Mouse (Mus musculus) central nervous system, embryonic 18 days (tissue): ENCODE results near the gene Nos3. TPM values are rescaled to one million over a fixed set of nuclear protein-coding genes. Genes with fewer than 3 reads are reported as not detected.

Experiments used
- polyA plus RNA-seq: library from polyadenylated mRNA; depleted of rRNA; stranded (reverse); fragments of >200 nt; gene quantifications from 2 replicates; pipeline ENCODE4 v1.2.3, GENCODE M21; 2012; rRNA removed

The Nos3 gene
- 8.1 and 8.6 TPM in 2 replicates for polyA plus RNA-seq

DNA sequence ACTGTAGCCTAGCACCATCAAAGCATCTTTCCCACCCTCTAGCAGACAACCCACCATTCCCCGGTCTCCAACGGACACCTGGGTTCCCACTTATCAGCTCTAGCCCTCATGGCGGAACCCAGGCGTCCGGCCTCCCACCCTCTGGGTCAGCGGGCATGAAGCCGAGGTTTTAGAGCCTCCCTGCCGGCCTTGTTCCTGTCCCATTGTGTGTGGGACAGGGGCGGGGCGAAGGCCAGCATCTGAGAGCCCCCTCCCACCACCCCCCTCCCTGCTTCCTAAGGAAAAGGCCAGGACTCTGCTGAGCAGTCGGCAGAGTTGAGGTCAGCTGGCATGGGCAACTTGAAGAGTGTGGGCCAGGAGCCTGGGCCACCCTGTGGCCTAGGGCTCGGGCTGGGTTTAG, at the start of gene Nos3:
Gene Nos3, plus strand, starts transcription at position 303 of the 400 bp plus-strand sequence.

DNA sequence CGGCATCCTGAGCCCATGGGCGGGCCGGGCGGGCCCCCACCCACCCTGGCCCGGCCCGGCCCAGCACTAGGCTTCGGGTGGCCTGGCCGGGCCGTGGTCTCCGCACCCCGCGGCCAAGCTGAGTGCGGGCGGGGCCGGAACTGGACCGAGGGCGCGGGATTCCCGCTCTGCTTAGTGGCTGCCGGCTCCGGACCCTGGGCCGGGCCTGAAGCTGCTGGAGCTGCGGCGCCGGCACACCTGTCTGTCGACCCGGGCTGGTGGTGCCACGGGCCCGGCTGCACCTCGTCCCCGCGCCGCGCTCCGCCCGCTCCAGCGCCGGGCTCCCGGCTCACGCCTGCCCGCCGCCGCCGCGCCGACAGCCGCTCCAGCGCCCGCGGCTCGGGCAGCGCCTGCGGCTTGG, 13.3 kb upstream of the Nos3 start, which contains the start of gene Kcnh2:
Gene Kcnh2, minus strand, starts transcription at position 327 of the 400 bp plus-strand sequence.

DNA sequence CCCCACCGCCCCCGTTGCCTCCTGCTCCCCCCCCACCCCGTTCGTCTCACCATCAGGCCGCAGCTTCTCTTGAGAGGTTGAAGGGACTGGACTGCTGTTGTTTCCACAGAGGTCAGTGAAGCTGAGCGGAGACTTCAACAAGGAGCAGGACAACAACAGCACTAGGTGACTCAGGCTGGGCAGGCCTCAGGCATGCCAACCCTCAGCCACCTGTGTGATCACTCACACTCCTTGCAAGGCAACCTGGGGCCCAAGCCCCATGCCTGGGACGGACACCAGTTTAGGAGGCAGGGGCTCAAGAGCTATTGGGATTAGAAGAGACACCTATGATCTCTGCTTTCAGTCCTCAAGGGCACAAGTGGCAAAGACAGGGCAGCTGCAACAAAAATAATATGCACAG, 27.3 kb downstream of the Nos3 start, which contains the start of gene Atg9b:
Gene Atg9b, minus strand, starts transcription at position 280 of the 400 bp plus-strand sequence.

DNA sequence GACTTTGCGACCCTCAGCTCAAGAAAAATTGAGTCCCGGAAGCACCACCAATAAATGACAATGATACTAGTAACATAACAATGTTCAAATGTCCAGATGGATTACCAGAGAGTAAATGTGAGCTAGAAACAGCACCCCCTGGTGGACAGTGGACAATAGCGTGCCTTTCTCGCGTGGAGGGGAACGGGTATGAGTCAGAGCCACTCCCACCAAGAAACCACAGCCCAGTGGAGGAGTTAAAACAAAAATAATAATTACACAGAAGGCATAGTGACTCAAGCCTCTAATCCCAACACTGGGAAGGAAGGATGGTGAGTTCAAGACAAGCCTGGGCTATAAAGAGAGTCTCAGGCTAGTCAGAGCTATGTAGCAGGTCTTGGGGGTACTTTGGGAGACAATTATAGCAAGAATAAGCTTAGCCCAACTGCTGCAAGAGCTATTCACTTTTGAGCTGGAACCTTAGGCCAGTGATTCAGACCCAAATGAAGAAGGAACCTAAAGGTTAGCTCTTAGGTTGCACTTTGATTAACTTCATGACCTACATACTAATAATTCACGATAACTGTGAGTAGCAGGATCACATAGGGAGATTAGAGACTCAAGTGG, 28.9 kb downstream of the Nos3 start, which contains the start of gene Abcb8:
Gene Abcb8, plus strand, starts transcription at position 272 of the 606 bp plus-strand sequence.

DNA sequence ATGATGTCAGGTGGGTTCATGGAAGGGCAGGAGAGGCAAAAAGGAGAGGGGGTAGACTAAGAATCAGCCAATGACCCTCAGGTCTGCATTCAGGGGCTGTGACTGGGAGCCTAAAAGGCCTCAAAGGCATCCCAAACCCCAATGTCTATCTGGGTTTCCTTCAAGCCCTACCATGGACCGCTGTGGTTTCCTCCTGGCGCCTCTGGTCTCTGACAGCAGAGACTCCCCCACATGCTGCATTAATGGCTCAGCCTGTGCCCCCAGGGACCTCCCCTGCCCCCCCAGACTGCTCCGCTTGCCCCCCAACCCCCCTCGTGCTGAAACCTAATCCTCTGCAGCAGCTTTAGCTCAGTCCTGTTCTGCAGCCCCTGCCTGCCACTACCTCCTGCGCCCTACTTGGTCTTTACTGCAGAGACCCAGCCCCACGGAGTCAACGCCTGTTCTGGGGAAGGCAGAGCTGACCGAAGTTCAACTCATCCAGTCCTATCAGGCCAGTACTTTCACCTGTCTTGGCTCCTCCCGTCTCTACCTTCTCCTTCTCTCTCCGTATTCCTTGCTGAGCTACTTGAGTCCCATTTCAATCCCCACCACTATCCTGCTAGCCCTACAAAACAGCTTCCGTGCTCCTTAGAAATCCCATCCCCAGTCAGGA, 48.6 kb downstream of the Nos3 start, which contains the start of gene Asic3:
Gene Asic3, plus strand, starts transcription at position 351 of the 652 bp plus-strand sequence.

GRCm38 (mm10) chr5:24423129-24424003, 58.8 kb downstream of the Nos3 start, which contains the start of the genes Cdk5 and Slc4a2:
Gene Cdk5 (minus strand): TSS chr5:24423530.
Gene Slc4a2 (plus strand): TSS chr5:24423837.

Other genes with a start within 250 kb of the Nos3 start
- gene Nupl2, start 199.8 kb upstream of the Nos3 start, polyA plus RNA-seq, result 9.4 and 9.6 TPM in 2 replicates
- gene Kcnh2, start 13.2 kb upstream of the Nos3 start, polyA plus RNA-seq, result 33.9 and 38.3 TPM in 2 replicates
- gene Atg9b, start 27.3 kb downstream of the Nos3 start, polyA plus RNA-seq, result 6.8 and 10.2 TPM in 2 replicates
- gene Abcb8, start 28.9 kb downstream of the Nos3 start, polyA plus RNA-seq, result 47.3 and 50.7 TPM in 2 replicates
- gene Asic3, start 48.6 kb downstream of the Nos3 start, polyA plus RNA-seq, result 0.36 and 3.7 TPM in 2 replicates
- gene Cdk5, start 58.7 kb downstream of the Nos3 start, polyA plus RNA-seq, result 207 and 219 TPM in 2 replicates
- gene Slc4a2, start 59.0 kb downstream of the Nos3 start, polyA plus RNA-seq, result 27.1 and 29.2 TPM in 2 replicates
- gene Fastk, start 80.5 kb downstream of the Nos3 start, polyA plus RNA-seq, result 150 and 160 TPM in 2 replicates
- 56.9 and 61.0 TPM in 2 replicates for gene Tmub1, start 83.0 kb downstream of the Nos3 start, polyA plus RNA-seq
- 168 and 197 TPM in 2 replicates for gene Agap3, start 87.4 kb downstream of the Nos3 start, polyA plus RNA-seq
- gene Gbx1, start 162.4 kb downstream of the Nos3 start, polyA plus RNA-seq, result 0.96 and 2.0 TPM in 2 replicates
- 0.16 and 0.27 TPM in 2 replicates for gene Asb10, start 176.2 kb downstream of the Nos3 start, polyA plus RNA-seq
- 0.21 and 0.35 TPM in 2 replicates for gene 4931409K22Rik, start 192.0 kb downstream of the Nos3 start, polyA plus RNA-seq
- 62.6 and 63.3 TPM in 2 replicates for gene Abcf2, start 212.7 kb downstream of the Nos3 start, polyA plus RNA-seq
- gene Chpf2, start 221.9 kb downstream of the Nos3 start, polyA plus RNA-seq, result 21.5 and 22.6 TPM in 2 replicates